Mouse (Mus musculus): Measurements from ENCODE around the gene Dhx33.

Gene Dhx33

GRCm38 (mm10) chr11:70982030-70982429, 22.2 kb downstream of the Dhx33 start:
- DNase-seq (ENCODE audit: low spot score), result no peak

- no peak for DNase-seq (ENCODE audit: low spot score)
Observed at GRCm38 (mm10) chr11:70980751-70981510, 23.3 kb downstream of the Dhx33 start.

DNA sequence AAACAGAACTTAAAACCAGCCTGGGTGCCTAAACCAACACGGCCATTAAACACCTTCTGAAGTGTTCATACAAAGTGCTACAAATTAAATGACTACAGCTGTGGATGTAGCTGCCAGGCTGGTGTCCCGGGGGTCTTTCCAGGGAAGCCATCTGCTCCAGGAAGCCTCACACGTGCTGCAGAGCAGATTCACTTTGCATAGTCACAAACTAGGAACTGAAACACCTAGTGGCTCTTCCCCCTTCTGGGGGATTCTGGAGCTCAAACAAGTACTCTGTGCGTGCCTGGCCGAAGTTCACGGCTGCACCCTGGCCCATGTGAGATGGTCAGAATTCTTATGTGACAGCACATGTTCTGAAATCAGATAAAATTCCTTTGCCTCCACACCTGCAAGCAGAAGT, 24.0 kb downstream of the Dhx33 start:
- no peak for DNase-seq (ENCODE audit: low spot score)

DNA sequence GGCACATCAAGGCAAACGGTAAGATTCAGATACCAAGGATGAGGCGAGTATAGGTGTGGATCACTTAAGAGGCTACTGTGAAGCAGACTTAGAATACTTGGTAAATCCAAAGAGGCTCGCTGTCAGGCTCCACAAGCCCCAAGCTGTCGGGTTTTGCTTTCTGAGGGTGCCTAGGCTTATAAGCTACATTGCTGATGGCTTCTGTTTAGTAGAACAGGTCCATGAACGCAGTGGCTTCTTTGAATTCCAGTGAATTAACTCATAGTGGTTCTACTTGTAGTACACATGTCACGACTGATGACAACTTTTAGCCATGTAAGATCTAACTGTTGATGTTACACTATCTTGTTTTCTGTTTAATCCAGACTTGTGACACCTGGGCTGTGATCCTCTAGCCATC, 26.9 kb downstream of the Dhx33 start:
- no peak for DNase-seq (ENCODE audit: low spot score)

DNA sequence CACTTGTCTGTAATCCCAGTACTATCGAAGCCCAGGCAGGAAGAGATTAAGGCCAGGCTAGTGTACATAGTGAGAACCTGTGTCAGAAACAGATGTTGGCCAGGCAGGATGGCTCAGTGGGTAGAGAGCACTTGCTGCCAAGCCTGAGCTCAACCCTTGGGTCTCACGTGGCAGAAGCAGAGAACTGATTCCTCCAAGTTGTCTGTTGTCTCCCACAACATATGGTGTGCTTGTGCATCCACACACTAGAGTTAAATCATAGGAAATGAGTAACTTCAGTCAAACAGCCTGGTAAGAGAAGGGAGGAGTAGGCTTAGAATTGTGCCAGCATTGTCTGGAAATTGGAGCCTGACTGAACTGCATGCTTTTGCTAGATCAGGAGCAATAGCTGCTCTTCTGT, 29.0 kb downstream of the Dhx33 start:
- no peak for DNase-seq (ENCODE audit: low spot score)

DNA sequence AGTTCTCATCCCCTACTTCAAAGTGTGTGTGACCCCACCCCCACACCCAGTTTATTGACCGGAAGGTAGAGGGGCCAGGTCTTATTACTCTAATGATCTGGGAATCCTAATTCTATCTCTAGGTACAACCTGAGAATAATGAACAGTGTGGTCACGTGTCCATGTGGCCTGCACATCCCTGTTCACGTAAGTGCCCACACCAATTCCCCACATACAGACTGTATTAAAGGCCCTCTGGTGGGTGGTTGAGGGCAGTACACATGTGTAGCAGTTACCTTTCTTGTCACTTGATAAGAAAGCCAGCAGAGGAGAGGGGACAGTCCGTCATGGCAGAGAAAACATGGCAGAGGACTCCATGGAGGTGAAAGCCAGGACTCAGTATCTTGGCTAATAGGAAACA, 30.3 kb downstream of the Dhx33 start:
- no peak for DNase-seq (ENCODE audit: low spot score)

- DNase-seq (ENCODE audit: low spot score), result no peak
Observed at GRCm38 (mm10) chr11:70972586-70972985, 31.7 kb downstream of the Dhx33 start.

DNA sequence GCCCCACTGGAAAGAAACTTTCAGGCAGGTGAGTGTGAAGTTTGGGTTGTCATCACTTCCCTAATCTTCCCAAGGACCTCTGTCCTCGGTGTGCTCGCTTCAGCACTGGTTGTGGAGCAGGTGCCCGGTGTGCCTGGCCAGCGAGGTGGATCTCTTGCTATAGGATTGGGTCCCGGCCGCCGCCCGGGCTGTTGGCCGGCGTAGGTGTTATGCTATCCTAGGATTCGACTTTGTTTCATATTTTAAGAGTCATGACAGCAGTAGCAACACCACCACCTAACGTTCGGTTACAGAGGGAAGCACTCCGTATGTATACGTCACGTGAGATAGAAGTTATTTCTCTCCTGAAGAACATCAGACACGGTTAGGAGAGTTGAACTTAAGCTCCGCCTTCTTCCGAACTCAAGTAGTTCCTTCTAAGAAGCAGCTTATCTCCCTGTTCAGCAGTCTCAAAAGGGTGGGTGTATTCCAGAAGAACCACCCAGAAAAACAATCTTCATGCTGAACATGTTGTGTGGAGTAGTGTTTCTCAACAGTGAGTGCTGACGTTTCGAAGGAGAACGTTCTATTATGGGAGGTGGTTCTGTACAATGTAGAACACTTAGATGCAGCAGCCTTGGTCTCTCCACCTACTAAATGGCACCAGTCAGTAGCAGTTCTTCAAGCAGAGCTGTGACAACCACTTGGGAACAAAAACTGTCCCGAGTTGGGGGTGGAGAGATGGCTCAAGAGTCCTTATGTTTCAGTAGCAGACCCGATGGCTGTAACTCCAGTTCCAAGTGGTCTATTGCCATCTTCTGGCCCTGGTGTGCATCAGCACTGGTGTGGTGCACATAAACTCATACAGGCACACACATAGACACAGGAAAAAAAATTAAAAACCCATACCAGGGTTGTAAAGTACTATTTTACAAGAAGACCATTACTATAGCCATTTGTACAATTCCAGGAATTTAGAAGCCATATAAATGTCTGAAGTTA, 33.4 kb downstream of the Dhx33 start:
- DNase-seq (ENCODE audit: low spot score), result peak; percentile 23

- DNase-seq (ENCODE audit: low spot score), result peak; percentile 98
Observed at GRCm38 (mm10) chr11:70969821-70970559, 34.2 kb downstream of the Dhx33 start, which contains the start of the genes Nup88 and Rpain. TSS of gene Nup88 (minus strand) at chr11:70969973. TSS of gene Rpain (plus strand) at chr11:70970213.

DNA sequence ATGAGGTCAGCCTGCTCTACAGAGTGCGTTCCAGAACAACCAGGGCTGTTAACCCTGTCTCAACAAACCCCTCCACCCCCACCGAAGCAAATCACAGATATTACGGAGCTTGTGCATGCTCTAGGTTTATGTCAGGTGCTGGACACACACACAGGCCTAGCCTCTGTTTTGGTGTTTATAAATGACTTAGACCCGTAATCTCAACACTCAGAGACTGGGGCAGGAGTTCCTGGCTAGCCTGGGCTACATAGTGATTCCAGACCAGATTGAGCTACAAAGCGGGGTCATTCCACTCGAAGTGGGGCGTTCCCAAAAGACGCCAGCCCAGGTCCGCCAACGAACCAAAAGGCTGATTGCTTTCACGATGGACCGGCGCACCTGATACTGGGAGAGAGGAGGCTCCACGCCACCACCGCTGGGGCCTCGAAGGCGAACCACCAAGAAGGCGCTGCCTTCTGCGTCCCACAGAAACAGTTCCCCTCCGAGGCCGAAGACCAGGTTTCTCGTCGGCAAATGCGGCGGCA, 34.9 kb downstream of the Dhx33 start:
- DNase-seq (ENCODE audit: low spot score), result no peak

GRCm38 (mm10) chr11:70964222-70964907, 39.9 kb downstream of the Dhx33 start:
- DNase-seq (ENCODE audit: low spot score), result no peak

GRCm38 (mm10) chr11:70960786-70961554, 43.3 kb downstream of the Dhx33 start:
- no peak for DNase-seq (ENCODE audit: low spot score)

DNA sequence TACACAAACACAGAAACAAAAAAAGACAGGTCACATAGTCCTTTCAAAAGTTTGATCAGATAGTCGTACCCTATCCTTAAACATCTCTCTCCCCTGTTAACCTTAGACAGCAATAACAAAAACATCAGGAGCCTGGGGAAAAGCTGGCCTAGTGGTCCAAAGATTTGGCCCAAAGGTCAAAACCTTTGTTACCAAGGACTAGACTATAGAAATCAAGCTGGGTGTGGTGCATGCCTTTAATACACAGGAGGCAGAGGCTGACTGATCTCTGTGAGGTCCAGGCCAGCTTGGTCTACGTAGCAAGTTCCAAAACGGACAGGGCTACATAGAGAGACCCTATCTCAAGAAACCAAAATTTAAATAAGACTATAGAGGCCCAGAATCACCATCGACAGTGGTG, 49.5 kb downstream of the Dhx33 start:
- no peak for DNase-seq (ENCODE audit: low spot score)

DNA sequence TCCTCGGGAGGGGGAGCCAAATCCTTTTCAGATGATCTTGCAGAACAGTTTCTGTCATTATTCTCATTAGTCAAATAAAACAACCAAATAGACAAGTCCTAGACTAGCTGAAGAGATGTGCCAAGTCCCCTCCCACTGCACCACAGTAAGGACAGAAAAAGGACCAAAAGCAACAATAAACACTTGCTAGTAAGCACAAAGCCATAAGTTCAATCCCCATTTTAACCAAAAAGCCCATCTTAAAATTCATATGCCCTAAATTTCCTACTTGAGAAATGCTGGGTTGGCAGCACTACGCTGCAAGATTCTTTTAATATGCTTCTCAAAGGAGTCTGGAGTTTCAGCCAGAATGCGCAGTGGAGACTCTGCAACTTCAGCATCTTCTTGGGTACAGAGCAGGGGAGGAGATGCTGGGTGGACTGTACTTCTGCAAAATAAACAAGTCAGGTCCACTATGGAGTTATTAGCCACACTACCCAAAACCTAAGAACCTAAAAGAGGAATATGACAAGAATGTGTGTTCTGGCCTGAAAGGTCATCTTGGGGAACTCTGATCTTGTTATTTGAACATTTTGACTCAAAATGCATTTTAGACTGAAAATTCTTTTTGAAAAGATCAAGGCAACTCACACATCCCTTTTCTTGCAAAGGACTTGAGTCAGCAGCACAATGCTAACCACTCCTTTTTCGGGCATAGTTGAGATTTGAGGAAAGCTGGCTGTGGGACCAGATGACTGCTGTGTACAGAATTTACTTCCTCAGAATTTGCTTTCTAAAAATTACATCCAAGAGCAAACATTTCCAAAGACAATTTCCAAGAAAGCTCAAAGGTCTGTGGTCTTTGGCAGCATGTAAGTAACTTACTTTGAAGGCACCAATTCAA, 59.1 kb downstream of the Dhx33 start:
- no peak for DNase-seq (ENCODE audit: low spot score)

DNA sequence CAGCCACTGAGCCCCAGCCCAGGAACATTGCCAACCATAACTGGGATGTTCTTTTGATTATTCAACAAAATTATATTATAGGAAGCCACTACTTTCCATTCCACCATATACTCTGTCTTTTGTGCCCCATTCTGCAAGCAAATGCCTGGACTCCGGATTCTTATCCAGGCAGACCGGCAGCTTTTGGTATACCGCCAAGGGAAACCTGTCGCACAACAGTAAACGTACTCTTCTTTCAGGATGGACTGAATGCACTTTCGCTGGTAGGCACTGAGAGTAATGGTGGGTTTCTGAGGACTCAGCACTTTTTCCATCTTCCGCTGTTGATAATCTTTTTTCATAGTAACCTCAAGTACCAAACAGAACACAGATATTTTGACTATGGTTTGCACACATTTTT, 60.6 kb downstream of the Dhx33 start:
- DNase-seq (ENCODE audit: low spot score), result no peak

DNA sequence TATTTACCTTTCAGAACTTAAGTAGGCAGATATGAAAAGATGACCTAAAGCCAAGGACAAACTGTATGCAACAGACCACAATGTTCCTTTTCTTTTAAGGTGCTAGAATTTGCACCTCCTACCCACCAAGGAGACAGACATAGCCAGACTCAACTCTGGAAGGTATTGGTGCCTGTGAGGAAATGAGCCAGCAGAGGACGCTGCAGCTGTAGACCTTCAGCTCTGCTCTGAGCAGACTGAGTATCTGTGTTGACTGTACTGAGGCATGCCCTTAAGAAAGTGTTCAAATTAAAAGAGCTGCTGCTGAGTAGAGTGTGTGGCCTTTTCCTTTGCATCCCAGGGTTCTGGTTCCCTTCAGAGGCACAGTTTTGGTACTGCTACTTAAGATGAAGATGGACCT, 61.6 kb downstream of the Dhx33 start:
- DNase-seq (ENCODE audit: low spot score), result no peak

GRCm38 (mm10) chr11:70935316-70935715, 68.9 kb downstream of the Dhx33 start:
- no peak for DNase-seq (ENCODE audit: low spot score)

All from yolk sac, embryonic 10.5 days (tissue).